Mouse (Mus musculus) liver, embryonic 14.5 days (tissue): ENCODE results near the gene Prdm16.

Source experiments
- CTCF ChIP-seq: IDR thresholded peaks from 2 replicates; pipeline ENCODE4 v1.5.1; 2016; ENCODE audit warnings: antibody characterized with exemption, low read depth, control low read depth
- EP300 ChIP-seq: IDR thresholded peaks from 2 replicates; pipeline ENCODE4 v1.6.1; 2016; ENCODE audit warnings: antibody characterized with exemption, low read depth

DNA sequence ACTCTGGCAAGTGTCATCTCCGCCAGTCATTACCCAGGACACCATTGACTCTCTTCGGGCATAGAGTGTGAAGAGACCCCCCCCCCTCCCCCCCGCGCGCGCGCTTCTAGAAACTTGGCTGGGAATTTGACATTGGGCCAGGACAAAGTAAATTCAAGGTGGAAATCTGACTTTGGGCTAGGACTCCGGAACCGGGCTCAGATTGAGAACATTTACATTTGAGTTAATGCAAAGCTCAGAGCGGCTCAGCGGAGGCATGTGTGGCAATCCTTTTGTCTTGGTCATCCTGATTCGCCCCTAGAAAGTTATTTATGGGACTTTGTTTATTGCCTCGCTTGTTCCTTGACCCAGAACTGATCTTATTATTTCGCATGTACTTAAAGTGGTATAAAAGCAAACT is 45.6 kb upstream of the Prdm16 start:
- TF ChIP-seq CTCF (no peak), EP300 (no peak)
